Mouse (Mus musculus) cerebellum, adult 8-10 months (tissue): ENCODE results near the gene Ccdc148.

Source experiments
- DNase-seq: peaks from one replicate; pipeline ENCODE4 v3.0.0; 2022

Ccdc148 gene

DNA sequence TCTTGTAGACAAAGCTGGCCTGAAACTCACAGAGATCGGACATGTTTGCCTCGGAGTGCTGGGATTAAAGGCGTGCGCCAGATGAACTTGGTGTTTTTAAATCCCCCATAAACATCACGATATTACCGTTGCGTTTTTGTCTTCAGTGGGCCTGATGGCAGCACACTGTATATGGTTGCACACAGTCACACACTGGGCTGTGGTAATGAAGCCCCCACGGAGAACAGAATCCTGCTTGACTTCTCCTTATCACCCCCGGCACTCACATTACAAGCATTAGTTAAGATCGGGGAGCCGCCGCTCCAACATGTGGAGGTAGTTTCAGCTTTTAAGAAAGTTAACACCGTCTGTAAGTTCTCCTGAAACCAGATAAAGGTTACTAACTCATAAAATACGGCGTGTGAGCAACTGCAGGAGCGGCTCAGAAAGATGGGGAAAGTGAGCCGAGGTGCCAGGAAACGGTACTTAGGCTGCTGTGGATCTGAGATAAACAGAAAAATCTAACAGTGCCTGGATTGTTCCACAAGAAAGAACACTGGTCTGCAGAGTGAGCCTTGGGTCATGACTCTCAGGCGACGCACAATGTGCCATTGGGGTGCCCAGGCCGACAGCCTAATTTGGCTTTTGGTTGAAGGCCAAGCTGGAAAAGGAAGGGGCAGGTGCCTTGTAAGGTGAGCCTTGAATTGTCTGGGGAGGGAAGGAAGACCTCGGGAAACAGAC, 117.0 kb downstream of the Ccdc148 start:
- no peak for DNase-seq

DNA sequence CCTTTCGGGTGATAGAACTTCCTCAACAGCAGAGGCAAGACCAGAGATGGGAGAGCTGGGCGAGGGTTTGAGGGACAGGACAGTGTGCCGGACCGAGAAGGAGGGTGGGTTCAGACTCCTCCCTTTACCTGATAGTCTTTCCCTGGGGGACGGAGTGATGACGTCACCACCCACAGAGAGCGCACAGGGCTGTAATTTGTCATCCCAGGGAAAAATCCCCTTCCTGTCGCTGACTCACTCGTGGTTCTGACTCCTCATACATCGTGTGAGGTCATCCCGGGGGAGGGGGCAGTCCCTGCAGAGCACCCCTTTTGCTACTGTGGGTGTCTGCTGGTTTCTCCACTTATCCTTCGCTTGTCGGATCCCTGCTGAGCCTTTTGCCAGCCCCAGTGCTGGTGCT, 117.9 kb downstream of the Ccdc148 start:
- no peak for DNase-seq

DNA sequence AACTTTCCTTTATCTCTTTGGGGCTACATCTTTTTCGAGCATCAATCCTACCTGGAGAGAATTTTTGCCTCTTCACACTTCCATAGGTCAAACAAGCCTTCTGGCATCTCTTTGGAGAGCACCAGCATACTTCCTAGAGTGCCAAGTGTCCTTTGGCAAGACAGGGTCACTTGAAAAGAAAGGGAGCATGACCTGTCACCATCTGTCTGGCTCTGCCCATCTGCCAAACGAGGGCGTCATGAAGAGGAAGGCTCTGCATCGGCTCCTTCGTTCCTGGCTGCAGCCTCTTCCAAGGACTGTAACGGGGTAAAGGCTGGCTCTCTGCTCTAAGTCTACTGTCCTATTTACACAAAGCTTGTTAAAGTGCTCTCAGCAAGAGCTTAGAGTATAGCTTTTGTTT, 124.0 kb downstream of the Ccdc148 start:
- DNase-seq: peak; percentile 60

DNA sequence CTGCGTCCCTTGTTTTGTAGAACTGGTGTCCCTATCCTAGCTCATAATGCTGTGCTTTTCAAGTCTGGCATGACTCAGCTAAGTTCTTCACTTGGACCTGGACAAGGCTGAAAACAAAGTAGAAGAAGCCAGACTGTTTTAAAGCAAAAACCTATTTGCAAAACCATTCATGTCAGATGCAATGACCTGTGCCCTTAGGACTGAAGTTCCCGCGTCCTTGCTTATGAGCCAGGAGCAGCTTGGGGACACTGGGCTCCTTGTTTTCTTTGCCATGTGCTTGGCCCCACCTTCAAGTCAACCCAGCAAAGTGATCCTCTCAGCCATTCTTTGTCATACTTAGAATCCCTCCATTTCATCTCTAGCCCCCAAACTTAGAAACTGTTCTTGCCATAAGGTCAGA, 125.3 kb downstream of the Ccdc148 start:
- DNase-seq: no peak

DNA sequence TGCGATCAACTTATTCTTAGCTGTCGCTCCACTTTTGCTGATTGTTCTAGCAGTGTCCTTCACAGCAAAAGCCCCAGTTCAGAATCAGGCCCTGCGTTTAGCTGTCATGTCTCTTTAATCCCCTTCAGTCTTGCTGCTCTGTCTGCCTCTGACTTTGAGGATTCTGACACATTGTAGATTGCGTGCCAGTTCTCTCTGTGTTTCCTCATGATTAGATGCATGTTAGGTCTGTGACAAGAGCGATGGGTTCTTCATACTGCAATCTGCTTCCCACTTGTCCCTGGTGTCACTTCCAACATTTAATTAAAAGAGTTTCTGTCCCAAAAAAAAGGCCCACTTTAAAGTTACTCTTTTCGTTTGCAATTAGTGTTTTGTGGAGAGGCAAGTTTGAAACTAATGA, 126.2 kb downstream of the Ccdc148 start:
- DNase-seq: no peak

DNA sequence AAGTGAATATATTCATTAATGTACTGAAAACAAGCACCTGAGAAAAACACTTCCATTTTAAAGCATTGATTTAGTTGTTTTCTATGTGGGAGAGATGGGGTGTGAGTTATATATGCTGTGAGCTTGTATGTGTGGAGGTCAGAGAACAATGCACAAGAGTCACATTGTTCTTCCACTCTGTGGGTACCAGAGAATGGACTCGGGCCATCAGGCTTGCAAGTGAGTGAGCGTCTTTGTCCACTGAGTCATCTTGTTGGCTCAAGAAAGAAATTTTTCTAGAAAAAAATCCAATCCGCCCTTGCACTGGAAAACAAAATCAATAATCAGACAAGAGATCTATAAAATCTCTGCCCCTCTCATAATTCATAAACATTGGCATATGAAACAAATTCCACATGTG, 135.9 kb downstream of the Ccdc148 start:
- DNase-seq: no peak

DNA sequence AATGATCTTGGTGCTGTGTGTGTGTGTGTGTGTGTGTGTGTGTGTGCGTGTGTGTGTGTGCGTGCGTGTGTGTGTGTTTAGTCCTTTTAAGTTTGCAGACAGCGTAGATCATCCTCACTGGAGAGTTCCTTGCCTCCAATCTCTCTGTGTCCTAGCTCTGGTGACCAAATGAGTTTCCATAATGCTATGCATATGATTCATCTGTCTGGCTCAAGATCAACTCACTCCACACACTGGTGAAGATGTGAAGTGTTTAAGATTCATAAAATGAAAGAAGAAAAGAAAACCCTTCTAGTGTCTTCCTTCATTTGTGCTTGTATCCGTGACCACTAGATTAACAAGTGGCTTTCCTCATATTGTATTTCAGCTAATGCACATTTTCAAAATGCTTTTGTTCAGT, 153.1 kb downstream of the Ccdc148 start:
- DNase-seq: no peak

DNA sequence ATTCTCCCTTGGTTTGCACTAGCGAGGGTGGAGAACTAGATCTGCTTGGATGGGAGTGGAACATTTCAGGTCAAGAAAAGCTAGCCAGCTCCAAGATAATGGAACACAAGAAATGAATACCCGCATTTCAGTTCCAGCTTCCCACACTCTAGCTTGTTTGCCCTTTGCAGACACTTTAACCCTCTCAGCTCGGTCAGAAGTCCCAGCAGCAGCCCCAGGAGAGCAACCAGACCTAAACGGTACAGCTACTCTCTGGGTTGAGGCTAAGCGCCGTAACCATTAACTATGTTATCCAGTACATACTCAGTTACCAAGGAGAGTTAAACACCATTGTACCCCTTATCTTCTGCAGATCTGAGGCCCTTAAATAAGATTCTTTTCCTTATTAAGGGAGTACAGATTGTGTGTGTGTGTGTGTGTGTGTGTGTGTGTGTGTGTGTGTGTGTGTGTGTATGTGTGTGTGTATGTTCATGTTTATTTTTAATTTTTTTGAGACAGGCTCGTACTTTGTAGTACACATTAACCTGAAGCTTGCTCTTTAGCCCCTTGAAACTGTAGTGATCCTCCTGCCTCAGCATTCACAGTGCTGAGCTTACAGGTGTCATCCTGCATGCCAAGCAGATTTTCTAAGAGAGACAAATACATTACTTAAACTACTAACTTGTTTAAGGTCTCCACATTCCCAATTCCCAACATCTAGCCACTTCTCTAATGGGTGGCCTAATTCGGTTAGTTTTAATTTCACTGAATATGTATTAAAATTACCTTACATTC, 153.7 kb downstream of the Ccdc148 start:
- DNase-seq: no peak

DNA sequence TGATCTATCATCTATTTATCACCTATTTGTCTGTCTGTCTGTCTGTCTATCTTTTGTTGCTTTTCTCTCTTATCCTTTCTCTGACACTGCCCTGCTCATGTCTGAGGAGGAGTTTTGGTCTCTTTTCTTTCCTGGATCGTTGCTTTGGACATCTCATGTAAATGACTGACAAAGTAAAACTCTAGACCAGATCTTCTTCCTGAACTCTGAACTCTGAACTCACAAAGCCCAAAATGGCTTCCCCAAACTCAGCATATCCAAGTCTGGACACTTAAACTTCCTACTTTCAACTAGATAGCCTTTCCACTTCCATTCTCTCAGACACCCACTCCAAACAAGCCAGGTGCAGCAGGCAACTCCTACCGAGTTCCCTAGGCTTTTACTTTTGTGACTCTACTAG, 163.3 kb downstream of the Ccdc148 start:
- DNase-seq: no peak

DNA sequence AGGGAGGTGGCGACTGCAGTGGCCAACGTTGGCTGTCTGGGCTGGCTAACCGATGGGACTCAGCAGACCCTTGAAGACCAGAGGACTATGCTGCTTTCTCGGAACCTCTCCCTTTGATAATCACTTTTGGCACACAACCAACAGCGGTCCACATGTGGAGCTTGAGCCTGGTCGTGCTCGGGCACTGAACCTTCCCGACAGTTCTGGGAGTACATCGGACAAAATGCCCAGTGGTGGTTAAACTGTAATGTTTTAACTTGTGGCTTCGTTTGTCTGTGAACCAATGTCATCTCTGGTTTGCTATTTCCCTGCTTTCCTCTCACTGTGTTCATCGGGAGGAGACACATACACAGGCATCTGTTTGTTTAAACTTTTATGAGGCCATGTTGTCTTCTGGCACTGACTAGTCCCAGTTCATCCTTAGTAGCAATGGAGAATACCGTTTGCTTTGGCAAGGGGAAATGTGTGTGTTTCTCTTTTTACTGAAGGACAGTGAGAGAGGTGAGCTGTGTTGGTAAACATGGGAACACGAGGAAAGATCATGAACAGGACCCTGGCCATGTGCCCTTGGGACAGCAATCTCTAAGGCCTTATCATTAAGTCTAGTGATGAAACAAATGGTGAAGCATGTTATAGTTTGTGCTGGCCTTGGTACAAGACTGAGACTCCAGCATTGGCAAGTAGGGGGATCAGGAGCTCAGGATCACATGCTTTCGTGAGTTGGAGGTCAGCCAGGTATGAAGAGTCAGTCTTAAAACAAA, 167.9 kb downstream of the Ccdc148 start:
- DNase-seq: no peak

DNA sequence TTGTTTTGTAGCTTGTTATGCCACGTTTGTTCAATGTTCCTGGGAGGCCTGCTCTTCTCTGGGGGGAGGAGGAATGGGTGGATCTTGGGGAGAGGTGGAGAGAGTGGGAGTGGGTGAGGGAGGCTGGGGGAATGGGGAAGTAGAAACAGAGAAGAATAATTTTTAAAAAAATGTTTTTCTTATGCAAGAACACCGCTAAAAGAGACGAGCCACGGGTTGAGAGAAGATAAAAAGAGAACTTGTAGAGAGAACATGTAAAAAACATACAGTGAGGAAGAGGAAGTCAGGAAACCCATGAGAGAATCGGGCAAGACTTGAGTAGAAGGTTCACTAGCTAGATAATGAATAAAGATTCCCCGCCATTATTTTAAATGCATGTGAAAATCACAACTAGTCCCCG, 182.4 kb downstream of the Ccdc148 start:
- DNase-seq: no peak

DNA sequence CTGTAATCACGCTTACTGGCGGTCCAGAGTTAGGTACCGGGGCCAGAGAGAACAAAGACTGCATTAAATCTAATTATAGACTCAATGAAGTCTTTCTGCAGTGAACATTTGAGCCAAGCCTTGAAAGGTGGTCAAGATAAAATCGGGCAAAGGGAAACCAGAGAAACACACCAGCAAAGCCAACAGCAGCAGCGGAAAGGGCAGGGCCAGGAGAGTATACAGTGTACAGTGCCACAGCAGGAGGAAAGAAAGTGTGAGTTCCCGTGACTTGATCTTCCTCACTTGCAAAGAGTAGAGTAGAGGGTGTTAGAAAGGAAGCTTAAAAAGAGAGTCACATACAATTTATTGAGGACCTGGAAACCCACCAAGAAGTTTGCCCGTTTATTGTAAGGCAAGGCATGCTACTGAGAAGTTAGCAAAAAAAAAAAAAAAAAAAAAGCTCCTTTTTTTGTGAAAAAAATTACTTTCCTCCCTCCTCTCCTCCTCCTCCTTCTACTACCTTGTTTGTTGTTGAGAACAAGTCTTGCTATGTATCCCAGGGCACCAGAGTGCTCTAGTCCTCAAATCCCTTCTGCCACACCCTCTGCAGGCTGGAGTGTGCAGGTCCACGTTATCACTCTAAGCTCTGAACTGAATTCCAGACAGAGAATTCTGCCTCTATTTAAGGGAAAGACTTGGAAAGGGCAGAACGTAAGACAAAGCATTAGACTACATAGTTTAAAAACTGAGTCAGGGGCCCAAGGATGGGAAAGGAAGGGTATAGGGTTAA, 188.8 kb downstream of the Ccdc148 start:
- DNase-seq: no peak

DNA sequence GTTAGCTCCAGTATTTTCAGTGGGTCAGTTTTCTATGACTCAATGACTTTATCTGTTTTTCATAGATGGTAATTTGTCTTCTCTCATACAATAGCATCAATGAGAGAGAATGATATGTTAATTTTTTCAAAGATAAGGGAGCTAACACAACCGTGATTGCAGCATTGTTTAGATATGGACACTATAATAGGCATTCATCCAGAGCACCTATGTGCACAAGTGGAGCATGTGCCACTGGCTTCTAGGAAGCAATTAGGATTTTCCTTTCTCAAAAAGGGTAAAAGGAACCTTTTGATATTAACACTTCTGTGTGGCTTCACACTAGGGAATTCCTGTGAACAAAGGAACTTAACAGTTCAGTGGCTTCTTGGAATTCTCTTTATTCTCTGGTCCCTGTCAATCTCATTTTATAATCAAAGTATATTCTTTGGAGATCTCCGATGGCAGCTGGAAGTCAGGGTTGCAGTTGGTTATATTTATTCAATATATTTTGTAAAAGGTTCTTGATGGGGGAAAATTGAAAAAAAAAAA, 203.6 kb downstream of the Ccdc148 start:
- no peak for DNase-seq

DNA sequence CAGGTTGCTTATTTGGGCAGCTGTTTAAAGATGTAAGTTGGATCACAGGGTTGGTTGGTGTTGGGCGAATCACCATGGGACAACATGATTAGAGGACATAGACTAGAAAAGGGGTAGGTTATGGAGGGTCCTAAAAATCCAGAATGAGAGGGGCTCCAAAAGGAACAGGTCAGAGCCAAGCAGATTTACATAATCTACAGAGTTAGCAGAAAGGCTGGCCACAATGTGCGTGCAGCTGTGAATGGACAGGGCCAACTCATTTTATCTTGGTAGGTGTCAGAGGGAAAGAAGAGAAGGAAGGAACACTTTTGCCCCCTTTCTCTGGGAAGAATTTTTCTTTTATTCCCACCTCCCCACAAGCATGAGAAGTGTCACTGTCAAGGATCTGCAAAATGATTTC, 204.1 kb downstream of the Ccdc148 start:
- DNase-seq: no peak

DNA sequence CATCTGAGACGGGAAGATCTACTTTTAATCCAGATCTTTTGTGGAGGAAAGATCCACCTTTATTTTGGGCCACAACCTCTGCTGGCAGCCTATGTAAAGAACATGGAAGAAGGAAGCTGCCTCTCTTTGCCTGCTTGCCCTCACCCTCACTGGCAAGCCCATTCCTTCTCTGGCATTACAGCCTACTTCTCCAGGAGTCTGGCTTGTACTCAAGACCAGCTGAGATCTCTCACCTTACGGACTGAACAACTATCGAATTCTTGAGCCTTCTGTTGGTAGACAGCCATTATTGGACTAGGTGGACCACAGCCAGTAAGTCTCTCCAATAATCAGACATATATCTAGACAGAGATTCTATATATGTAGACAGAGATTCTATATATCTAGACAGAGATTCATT, 208.4 kb downstream of the Ccdc148 start:
- DNase-seq: no peak

DNA sequence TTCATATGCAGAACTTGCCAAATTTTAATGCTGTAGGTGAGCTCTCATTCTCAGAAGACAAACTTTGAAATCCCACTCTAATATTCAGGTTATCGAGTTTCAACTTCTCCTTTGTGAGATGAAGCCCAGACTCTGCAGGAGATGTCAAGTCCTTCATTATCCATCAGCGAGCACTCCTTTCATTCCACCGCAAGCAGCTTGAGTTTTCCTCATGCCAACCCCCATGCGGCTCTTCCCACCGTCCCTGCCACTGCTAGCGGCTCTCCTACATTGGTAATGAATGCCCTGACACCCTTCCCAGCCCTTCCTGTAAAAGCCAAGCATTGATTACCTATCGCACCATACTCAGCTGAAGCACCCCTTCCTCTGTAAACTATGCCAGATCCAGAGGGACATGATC, 211.7 kb downstream of the Ccdc148 start:
- no peak for DNase-seq

DNA sequence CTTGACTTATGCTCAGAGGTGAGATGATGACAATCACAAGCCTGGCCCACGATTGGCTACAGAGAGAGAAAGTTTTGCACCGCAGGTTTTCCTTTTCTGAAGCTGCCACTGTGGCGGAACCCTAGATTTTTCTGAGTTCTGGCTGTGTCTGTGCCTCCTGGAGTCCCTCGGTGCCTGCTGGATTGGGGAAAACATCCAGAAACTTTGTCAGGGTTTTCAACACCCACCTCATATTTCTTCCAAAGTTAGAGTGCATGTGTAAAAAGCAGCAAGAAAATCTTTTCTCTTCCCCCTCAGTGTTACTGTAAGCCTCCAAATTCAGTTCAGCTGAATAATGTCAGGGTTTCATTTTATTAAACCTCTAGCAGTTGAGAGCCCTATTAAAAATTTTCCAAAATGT, 219.1 kb downstream of the Ccdc148 start:
- no peak for DNase-seq

DNA sequence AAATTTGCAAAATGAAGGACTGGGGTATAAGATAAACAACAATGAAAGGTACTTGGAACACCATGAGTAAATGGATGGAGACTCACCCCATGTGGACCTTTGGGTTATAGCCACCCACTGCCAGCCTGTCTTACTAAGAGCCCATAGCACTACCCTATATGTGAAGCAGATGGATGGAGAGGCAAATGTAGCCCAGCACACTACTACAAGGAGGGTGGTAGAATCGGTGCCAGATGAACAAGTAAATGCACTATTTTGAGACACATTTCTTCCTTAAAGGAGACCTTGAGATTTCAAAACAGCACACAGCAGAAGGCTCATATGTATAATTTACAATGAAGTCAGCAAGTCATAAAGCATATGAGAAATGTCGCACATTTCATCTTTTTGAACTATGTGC, 234.9 kb downstream of the Ccdc148 start:
- DNase-seq: no peak

DNA sequence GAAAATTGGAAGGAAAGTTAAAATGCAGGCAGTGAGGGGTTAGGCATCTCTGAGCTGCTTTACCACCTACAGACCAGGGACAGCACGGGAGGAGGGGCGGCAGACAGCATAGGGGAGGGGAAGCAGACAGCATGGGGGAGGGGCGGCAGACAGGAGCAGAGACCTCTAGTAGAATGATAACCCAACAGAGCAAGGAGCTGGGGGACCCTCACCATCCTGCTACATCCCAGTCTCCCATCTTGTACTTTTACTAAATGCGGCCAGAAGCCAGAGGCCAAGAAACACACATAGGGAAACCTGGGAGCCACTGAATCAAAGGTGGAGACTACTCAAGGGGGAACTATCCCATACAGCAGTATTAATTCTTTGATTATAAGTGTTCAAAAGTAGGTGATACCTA, 242.1 kb downstream of the Ccdc148 start:
- DNase-seq: no peak

DNA sequence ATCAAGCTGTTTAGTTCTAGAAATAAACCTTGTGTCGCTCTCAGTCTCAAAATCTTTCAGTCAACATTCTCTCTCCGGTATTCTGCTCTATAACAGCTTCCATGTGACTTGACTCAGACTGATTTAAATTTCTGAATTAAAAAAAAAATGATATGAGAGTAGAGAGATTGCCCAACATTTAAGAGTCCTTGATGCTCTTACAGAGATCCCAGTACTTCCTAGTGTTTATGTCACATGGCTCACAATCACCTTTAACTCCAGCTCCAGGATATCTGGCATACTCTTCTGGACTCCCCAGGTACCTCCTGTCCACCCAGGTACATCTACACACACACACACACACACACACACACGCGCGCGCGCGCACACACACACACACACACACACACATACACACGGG, 248.1 kb downstream of the Ccdc148 start:
- DNase-seq: no peak

DNA sequence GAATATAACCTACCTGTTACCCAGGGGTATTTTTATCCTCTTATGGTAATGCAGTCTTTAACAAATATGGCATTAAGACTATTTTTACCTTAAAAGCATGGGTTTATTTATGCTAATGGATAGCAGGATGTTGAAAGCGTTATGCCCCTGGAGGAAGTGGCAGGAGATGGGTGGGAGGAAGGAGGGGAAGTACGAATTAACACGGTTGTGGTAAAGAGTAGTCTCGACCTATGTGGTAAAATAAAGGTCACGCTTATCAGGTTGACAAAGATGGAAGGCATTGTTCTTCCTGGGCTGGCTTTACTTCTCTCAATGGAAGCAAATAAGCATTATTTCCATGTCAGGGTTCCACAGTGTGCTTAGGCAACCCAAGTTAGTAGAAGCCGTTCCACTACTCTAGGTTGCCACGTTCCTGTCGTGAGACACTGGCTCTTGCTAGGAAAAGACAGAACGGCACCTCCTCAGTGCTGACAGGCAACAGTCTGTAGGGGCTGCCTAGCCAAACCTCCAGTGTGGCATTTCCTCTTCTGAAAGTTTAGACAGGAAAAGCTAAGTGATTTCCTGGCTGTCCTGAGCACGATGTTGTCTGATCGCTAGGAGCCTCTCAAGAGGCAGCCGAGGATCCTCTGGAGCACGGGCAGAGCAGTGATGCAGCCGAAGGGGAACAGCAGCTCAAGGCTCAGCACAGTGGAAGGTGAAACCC, 253.5 kb downstream of the Ccdc148 start:
- DNase-seq: no peak

DNA sequence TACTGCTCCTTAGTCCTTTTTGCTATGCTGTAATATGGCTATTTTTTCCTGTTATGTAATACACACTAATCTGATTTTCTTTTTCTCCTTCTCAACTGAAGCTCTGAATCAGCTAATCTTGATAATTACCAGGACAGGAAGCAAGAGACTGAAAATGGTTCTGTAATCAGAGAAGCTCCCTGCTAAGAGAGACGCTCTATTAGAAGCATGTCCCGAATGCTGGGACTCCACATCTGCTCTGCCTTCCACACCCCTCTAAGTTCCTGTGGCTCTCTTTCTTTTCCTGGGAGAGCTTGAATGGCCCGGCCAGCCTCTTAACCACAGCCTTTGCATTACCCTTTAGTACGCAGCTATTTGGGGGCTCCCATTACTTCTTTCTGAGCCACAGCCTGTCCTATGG, 255.4 kb downstream of the Ccdc148 start:
- DNase-seq: no peak
